Mouse (Mus musculus) forebrain, postnatal 0 days (tissue): ENCODE measurements around the gene Slc25a34. TPM values are rescaled to one million over a fixed set of nuclear protein-coding genes. Genes with fewer than 3 reads are reported as not detected.

Experiments
- ATAC-seq: fragments of 200-750 bp; cut with Nextera tagmentation; 2 replicates; pipeline ENCODE4 v1.8.0; 2017; ENCODE audit warnings: mild to moderate bottlenecking, moderate library complexity
- DNase-seq: peaks from one replicate; pipeline ENCODE4 v3.0.0-alpha.2; 2015
- H3K27ac ChIP-seq: fragments of 300-500 bp; sonication (generic); 2 replicates; pipeline ENCODE4 v1.5.1; 2014; ENCODE audit warnings: low read depth, mild to moderate bottlenecking, antibody characterized with exemption, low read length, moderate library complexity, mixed read lengths
- H3K27me3 ChIP-seq: fragments of 300-500 bp; sonication (generic); 2 replicates; pipeline ENCODE4 v1.6.1; 2014; ENCODE audit warnings: mild to moderate bottlenecking, low read length, mixed read lengths; ENCODE audit not compliant: insufficient read depth
- H3K36me3 ChIP-seq: fragments of 300-500 bp; sonication (generic); 2 replicates; pipeline ENCODE4 v1.6.1; 2014; ENCODE audit warnings: mild to moderate bottlenecking, moderate library complexity; ENCODE audit not compliant: insufficient read depth
- H3K4me1 ChIP-seq: fragments of 300-500 bp; sonication (generic); 2 replicates; pipeline ENCODE4 v1.6.1; 2014; ENCODE audit warnings: antibody characterized with exemption; ENCODE audit not compliant: insufficient read depth
- H3K4me2 ChIP-seq: fragments of 300-500 bp; sonication (generic); 2 replicates; pipeline ENCODE4 v1.6.1; 2014; ENCODE audit warnings: low read depth, mild to moderate bottlenecking, moderate library complexity
- H3K4me3 ChIP-seq: fragments of 300-500 bp; sonication (generic); 2 replicates; pipeline ENCODE4 v1.5.1; 2014; ENCODE audit warnings: low read depth, low read length, mixed read lengths
- H3K9ac ChIP-seq: fragments of 300-500 bp; sonication (generic); 2 replicates; pipeline ENCODE4 v1.6.1; 2014; ENCODE audit warnings: mild to moderate bottlenecking
- H3K9me3 ChIP-seq: fragments of 300-500 bp; sonication (generic); 2 replicates; pipeline ENCODE4 v1.6.1; 2016; ENCODE audit warnings: low read length
- CTCF ChIP-seq: sonication (generic); IDR thresholded peaks from 2 replicates; pipeline ENCODE4 v1.5.1; 2016; ENCODE audit warnings: antibody characterized with exemption, control low read depth, low read depth
- WGBS: fragments of 180-500 bp; shearing (Covaris S2); extraction: QIAGEN DNeasy Blood & Tissue Kit; methylation state at CpG from one replicate; pipeline ENCODE4 v1.1.7; 2014; 5-methylcytosine and 5-hydroxymethylcytosine counted together
- polyA plus RNA-seq: library from polyadenylated mRNA; unstranded; fragments of >200 nt; fragmentation: Nextera tagmentation; extraction: Ambion mirVana; gene quantifications from 2 replicates; pipeline ENCODE4 v1.2.1, GENCODE M21; 2015
- total RNA-seq: library from RNA; depleted of rRNA; stranded (reverse); fragments of >200 nt; gene quantifications from 2 replicates; pipeline ENCODE4 v1.2.3, GENCODE M21; 2014; rRNA removed

Slc25a34 gene
- total and polyA plus RNA-seq, 2 experiments from 2014 or later: 1.1 to 4.0 TPM

- whole genome bisulfite sequencing: 81% methylated on average over 10 of the region's 10 CpGs
These were observed 51.7 kb downstream of the Slc25a34 start for GRCm38 (mm10) chr4:141571934-141572333.

GRCm38 (mm10) chr4:141571337-141571739 is 52.3 kb downstream of the Slc25a34 start:
- 86% methylated on average over 6 of the region's 6 CpGs for WGBS
- no peak overlapping the region for H3K9ac ChIP-seq
- TF ChIP-seq CTCF: no peak
- ATAC-seq (no peak), DNase-seq (no peak)
- no peaks in the 10 kb centered on the region for H3K36me3 ChIP-seq
- H3K4me3 ChIP-seq: no peak overlapping the region
- H3K4me2 ChIP-seq: no peak overlapping the region
- H3K4me1 ChIP-seq: no peaks in the 10 kb centered on the region
- H3K27me3 ChIP-seq: no peaks in the 10 kb centered on the region
- H3K9me3 ChIP-seq: no peaks in the 10 kb centered on the region
- no peak overlapping the region for H3K27ac ChIP-seq

More at GRCm38 (mm10) chr4:141571934-141572333, 51.7 kb downstream of the Slc25a34 start:
- no peak for TF ChIP-seq CTCF
- H3K9me3 ChIP-seq: no peaks in the 10 kb centered on the region
- no peak for DNase-seq
- H3K9ac ChIP-seq: no peak overlapping the region
- no peak overlapping the region for H3K27ac ChIP-seq
- H3K4me3 ChIP-seq: no peak overlapping the region
- no peaks in the 10 kb centered on the region for H3K4me1 ChIP-seq
- no peaks in the 10 kb centered on the region for H3K27me3 ChIP-seq
- no peak for ATAC-seq
- no peaks in the 10 kb centered on the region for H3K36me3 ChIP-seq
- H3K4me2 ChIP-seq: no peak overlapping the region

- Histone ChIP-seq H3K9me3 (no peaks in the 10 kb centered on the region), H3K4me1 (no peaks in the 10 kb centered on the region), H3K27me3 (no peaks in the 10 kb centered on the region), H3K9ac (no peak overlapping the region), H3K36me3 (no peaks in the 10 kb centered on the region), H3K4me3 (no peak overlapping the region), H3K27ac (no peak overlapping the region), H3K4me2 (no peak overlapping the region)
- no peak for TF ChIP-seq CTCF
- no peak for DNase-seq
- no peak for ATAC-seq
- WGBS: 82% methylated on average over 1 of the region's 1 CpGs
These were observed 52.8 kb downstream of the Slc25a34 start for GRCm38 (mm10) chr4:141570821-141571220.

- no peak overlapping the region for H3K9ac ChIP-seq
- 72% methylated on average over 6 of the region's 6 CpGs for WGBS
These were observed 53.6 kb downstream of the Slc25a34 start for GRCm38 (mm10) chr4:141570004-141570403.

GRCm38 (mm10) chr4:141568966-141569365 is 54.7 kb downstream of the Slc25a34 start:
- WGBS: 93% methylated on average over 5 of the region's 5 CpGs
- no peaks in the 10 kb centered on the region for H3K36me3 ChIP-seq
- ATAC-seq (no peak), DNase-seq (no peak)
- TF ChIP-seq CTCF: no peak
- no peaks in the 10 kb centered on the region for H3K4me1 ChIP-seq
- no peaks in the 10 kb centered on the region for H3K9me3 ChIP-seq
- no peak overlapping the region for H3K4me3 ChIP-seq
- no peak overlapping the region for H3K27ac ChIP-seq
- H3K27me3 ChIP-seq: no peaks in the 10 kb centered on the region
- H3K4me2 ChIP-seq: no peak overlapping the region
- H3K9ac ChIP-seq: no peak overlapping the region

More at GRCm38 (mm10) chr4:141570004-141570403, 53.6 kb downstream of the Slc25a34 start:
- no peak for TF ChIP-seq CTCF
- no peak for DNase-seq
- Histone ChIP-seq H3K9me3 (no peaks in the 10 kb centered on the region), H3K4me1 (no peaks in the 10 kb centered on the region), H3K4me2 (no peak overlapping the region), H3K27me3 (no peaks in the 10 kb centered on the region), H3K27ac (no peak overlapping the region), H3K36me3 (no peaks in the 10 kb centered on the region), H3K4me3 (no peak overlapping the region)
- no peak for ATAC-seq

Other genes with a start within 250 kb of the Slc25a34 start
- gene Clcnka, start 225.1 kb downstream of the Slc25a34 start, total RNA-seq: 0.24 TPM in 1 of 2 replicates, not detected in the other
- 0.10 TPM in 1 of 2 replicates, not detected in the other for gene Clcnka, start 225.1 kb downstream of the Slc25a34 start, polyA plus RNA-seq
- 0.08 TPM in 1 of 2 replicates, not detected in the other for gene Clcnkb, start 207.8 kb downstream of the Slc25a34 start, total RNA-seq
- gene Clcnkb, start 207.8 kb downstream of the Slc25a34 start, polyA plus RNA-seq: 0.25 TPM in 1 of 2 replicates, not detected in the other
- not detected in 2 replicates for gene Hspb7, start 203.0 kb downstream of the Slc25a34 start, total RNA-seq
- not detected in 2 replicates for gene Hspb7, start 203.0 kb downstream of the Slc25a34 start, polyA plus RNA-seq
- gene Srarp, start 187.7 kb downstream of the Slc25a34 start, total RNA-seq: 2.4 and 4.6 TPM in 2 replicates
- 0.63 and 0.69 TPM in 2 replicates for gene Srarp, start 187.7 kb downstream of the Slc25a34 start, polyA plus RNA-seq
- 42.1 and 51.5 TPM in 2 replicates for gene Zbtb17, start 179.2 kb downstream of the Slc25a34 start, total RNA-seq
- gene Zbtb17, start 179.2 kb downstream of the Slc25a34 start, polyA plus RNA-seq: 32.8 and 34.8 TPM in 2 replicates
- gene Spen, start 85.2 kb downstream of the Slc25a34 start, total RNA-seq: 21.7 and 24.7 TPM in 2 replicates
- gene Spen, start 85.2 kb downstream of the Slc25a34 start, polyA plus RNA-seq: 6.0 and 10.7 TPM in 2 replicates
- 20.8 and 22.3 TPM in 2 replicates for gene Fblim1, start 17.7 kb downstream of the Slc25a34 start, total RNA-seq
- gene Fblim1, start 17.7 kb downstream of the Slc25a34 start, polyA plus RNA-seq: 24.9 and 26.1 TPM in 2 replicates
- gene Tmem82, start 5.2 kb downstream of the Slc25a34 start, total RNA-seq: 0.33 and 0.54 TPM in 2 replicates
- 0.21 and 0.24 TPM in 2 replicates for gene Tmem82, start 5.2 kb downstream of the Slc25a34 start, polyA plus RNA-seq
- 27.3 and 33.7 TPM in 2 replicates for gene Plekhm2, start 41.1 kb upstream of the Slc25a34 start, total RNA-seq
- 5.0 and 5.6 TPM in 2 replicates for gene Plekhm2, start 41.1 kb upstream of the Slc25a34 start, polyA plus RNA-seq
- 3.1 and 4.8 TPM in 2 replicates for gene Rsc1a1, start 61.8 kb upstream of the Slc25a34 start, total RNA-seq
- gene Rsc1a1, start 61.8 kb upstream of the Slc25a34 start, polyA plus RNA-seq: 0.36 and 0.53 TPM in 2 replicates
- 17.2 and 20.7 TPM in 2 replicates for gene Ddi2, start 99.6 kb upstream of the Slc25a34 start, total RNA-seq
- gene Ddi2, start 99.6 kb upstream of the Slc25a34 start, polyA plus RNA-seq: 8.2 and 11.1 TPM in 2 replicates
- gene Agmat, start 122.9 kb upstream of the Slc25a34 start, total RNA-seq: not detected in 2 replicates
- not detected in 2 replicates for gene Agmat, start 122.9 kb upstream of the Slc25a34 start, polyA plus RNA-seq
- 14.3 and 19.2 TPM in 2 replicates for gene Dnajc16, start 167.1 kb upstream of the Slc25a34 start, total RNA-seq
- gene Dnajc16, start 167.1 kb upstream of the Slc25a34 start, polyA plus RNA-seq: 4.8 and 6.5 TPM in 2 replicates
- gene Casp9, start 169.8 kb upstream of the Slc25a34 start, total RNA-seq: 13.2 and 17.7 TPM in 2 replicates
- gene Casp9, start 169.8 kb upstream of the Slc25a34 start, polyA plus RNA-seq: 10.6 and 14.7 TPM in 2 replicates
- gene Cela2a, start 202.3 kb upstream of the Slc25a34 start, total RNA-seq: 0.69 TPM in 1 of 2 replicates, not detected in the other
- gene Cela2a, start 202.3 kb upstream of the Slc25a34 start, polyA plus RNA-seq: 0.18 and 0.39 TPM in 2 replicates
- gene Ctrc, start 222.5 kb upstream of the Slc25a34 start, total RNA-seq: not detected in 2 replicates
- not detected in 2 replicates for gene Ctrc, start 222.5 kb upstream of the Slc25a34 start, polyA plus RNA-seq